Mouse (Mus musculus) adrenal gland, postnatal 36 days (tissue): ENCODE results near the gene Heatr6. TPM values are rescaled to one million over a fixed set of nuclear protein-coding genes. Genes with fewer than 3 reads are reported as not detected.

Experiments
- DNase-seq, 2 experiments: peaks; one replicate each; pipeline ENCODE4 v3.0.0; 2021; ENCODE audit warnings: mixed read lengths in 1 of 2
- total RNA-seq, 2 experiments: library from RNA; stranded (reverse); gene quantifications; 2 replicates each; pipeline ENCODE4 v1.2.3; 2021

The Heatr6 gene
- total RNA-seq, 2 experiments from 2014 or later, result 11.3 to 14.6 TPM

DNA sequence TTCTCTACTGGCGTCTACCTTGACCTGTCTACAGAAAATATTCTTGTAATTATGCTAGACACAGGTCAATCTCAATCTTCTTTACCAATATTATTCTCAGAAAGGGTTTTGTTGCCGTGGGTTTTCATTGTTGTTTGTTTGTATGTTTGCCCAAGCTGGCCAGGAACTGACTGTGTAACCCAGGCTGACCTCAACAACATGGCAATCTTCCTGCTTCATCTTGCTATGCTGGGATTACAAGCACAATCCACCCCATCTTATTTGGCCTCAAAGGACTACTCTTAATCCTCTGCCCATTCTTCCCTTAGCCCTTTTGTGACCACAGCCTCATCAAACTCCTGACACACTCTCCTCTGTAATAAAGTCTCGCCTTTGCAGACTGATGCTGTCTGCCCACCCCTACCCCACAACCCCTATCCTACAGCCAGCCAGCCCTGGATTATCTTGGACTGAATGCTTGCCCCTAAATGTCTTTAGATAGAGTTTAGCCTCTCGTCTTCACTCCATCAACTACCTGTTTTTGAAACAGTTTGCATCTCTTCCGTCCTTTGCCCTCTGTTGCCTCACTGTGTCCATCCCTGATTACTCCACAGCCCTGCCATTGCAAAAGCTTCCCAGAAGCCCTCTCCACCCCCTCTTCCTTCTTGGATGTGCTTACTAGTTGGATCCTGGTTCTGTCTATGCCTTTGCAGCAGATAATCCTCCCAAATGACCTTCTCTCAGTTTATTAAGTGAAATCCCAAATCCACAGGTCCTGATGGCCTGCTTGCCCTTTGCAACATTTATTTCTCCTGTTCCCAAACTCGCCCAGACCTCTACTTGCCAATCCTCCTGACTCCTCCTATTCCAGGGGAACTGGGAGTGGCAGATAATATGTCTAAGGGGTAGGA lies 5.9 kb upstream of the Heatr6 start:
- DNase-seq, result no peak

DNA sequence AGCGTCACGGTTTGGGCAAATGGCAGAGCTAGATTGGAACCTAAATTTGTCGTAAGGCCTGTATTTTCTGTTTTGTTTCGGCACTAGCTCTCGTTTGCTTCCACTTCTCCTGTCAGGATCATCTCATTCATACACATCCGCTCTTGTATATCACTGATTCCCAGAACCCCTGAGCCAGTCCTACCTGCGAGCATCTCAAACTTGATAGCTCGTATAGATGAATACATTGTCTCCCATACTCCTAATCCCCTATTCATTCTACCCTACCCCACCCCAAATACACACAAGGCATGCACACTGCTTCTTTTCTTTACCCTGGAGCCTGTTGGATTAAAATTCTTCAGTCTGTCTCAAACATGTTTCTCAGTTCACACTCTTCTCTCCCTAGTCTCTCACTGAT lies 731 bp downstream of the Heatr6 start:
- DNase-seq, result no peak

DNA sequence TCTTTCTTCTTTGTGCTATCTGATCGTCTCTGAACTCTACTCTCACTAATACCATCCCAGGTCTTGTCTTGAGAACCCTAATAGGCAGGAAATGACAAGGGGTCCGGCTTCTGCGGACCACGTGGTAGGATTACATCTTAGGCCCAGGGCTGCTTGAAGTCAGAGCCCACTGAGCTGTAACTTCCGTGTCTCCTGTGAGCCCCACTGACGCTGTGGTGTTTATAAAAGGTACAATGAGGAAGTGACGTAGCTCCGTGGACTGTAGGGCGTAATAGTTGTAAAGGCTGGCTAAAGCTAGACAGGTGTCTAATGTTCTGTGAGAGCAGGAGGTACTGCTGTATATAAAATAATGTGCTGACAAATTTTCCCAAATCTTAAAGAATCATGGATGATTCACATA lies 13.8 kb downstream of the Heatr6 start:
- DNase-seq, result no peak

DNA sequence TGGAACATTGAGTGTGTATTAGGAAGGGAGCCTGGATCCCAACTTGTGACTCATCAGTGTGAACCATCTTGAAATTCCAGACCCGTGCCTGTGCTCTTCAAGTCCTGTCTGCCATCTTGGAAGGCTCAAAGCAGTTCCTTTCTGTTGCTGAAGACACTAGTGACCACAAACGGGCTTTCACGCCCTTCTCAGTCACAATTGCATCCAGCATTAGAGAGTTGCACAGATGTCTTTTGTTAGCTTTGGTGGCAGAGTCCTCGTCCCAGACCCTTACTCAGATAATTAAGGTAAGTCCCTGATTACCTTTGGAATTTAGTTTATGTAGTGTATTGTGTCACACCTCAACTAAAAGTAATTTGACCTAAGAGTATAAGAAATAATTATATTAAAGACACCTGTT lies 15.5 kb downstream of the Heatr6 start:
- no peak for DNase-seq

DNA sequence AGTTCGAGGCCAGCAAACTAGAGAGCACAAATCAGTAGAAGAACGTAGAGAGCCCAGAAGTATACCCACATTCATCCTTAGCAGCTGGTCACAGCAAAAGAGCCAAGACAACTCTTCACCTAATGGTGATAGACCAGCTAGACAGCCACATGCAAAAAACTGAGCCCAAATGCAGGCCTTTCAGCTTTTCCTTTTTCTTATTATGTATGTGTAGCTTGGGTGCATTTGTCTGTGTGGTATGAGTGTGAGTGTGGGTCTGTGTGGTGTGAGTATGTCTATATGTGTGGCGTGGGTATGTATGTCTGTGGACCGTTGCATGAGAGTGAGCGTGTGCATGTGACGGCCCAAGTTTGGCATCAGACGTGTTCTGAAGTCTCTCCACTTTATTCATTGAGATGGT lies 17.5 kb downstream of the Heatr6 start:
- DNase-seq, result no peak

DNA sequence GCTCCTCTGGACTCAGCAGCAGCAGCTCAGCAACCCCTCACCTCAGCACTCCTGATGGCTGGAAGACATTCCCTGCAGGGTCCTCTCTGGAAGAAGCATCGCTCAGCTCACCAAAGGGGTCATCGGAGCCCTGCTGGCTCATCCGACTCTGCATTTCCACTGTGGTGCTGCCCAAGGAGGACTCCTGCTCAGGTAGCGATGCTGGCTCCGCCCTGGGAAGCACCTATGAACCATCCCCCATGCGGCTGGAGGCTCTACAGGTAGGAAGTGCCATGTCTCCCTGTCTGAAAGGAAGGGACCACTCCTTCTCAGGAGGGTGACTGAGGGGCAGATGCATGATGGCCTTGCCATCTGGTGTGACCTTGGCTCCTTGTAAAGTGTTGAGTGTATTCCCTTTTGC lies 18.8 kb downstream of the Heatr6 start:
- DNase-seq, result no peak

DNA sequence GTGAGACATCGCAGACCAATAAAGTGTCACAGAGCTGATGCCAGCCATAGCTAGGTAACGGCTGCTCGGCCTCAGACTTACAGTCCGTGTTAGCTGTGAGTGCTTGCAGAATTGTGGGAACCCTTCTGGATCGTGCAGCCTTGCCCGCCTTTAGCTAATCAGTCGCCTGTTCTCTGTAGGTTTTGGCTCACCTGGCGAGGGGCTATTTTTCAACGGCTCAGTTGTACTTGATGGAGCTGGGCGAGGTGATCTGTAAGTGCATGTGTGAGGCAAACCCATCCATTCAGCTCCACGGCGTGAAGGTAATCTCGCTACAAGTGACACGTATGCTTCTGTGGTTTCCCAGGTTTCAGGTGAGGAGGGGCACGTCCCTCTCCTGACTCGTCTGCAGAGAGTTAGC lies 20.2 kb downstream of the Heatr6 start:
- DNase-seq, result no peak

DNA sequence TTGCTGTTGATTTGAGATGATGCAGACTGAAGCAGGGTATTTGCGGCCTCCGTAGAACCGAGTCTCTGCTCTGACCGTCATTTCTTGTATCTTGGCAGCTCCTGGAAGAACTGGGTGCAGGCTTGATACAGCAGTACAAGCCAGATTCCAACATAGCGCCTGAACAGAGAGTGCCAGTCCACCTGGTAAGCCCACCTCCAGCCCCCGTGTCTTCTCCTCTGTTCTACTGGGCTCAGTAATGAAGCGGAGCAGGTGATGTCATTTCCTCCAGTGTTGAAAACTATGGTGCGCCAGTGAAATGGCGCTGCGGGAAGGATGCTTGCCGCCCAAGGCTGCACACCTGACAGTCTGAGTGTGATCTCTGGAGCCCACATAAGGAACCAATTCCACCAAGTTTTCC lies 20.8 kb downstream of the Heatr6 start:
- DNase-seq, result no peak

DNA sequence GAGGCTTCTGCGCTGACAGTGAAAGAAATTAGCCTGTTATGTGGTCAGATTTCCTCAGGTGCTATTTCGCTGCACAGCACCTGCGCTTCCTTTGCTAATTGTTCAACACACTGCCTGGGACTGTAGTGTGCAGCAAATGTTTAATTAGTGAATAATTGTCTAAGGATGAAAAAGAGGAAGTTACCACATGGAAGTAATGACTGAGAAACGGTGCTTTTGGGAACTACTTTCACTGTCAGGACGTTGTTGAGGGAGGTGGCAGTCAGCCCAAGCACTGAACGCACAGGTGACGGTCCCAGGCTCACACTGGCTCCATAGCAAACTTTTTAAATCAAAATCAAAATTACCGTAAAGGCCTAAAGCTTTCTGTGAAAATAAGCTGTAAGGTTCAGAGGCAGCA lies 23.3 kb downstream of the Heatr6 start:
- no peak for DNase-seq

DNA sequence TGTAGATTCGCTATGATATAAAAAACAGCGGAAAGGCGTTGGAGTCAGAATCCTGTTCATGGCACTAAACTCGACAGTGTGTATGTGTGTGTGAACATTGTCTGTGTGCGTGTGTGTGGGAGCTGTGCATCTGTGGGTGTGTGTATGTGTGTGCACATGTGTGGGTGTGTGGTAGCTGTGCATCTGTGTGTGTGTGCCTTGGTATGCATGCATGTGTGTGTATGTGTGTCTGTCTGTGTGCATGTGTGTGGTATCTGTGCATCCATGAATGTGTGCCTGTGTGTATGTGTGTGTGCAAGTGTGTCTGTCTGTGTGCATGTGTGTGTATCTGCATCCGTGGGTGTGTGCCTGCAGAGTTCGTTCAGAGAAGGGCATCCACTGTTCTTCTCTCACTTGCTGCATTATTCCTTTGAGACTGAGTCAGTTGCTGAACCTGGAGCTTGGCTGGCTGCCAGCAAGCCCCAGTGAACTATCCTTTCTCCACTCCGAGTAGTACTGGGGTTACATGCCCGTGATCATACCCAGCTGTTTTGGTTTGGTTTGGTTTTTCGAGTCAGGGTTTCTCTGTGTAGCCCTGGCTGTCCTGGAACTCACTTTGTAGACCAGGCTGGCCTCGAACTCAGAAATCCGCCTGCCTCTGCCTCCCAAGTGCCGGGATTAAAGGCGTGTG lies 30.6 kb downstream of the Heatr6 start:
- peak in 1 of 2 experiments; percentile 16 for DNase-seq

DNA sequence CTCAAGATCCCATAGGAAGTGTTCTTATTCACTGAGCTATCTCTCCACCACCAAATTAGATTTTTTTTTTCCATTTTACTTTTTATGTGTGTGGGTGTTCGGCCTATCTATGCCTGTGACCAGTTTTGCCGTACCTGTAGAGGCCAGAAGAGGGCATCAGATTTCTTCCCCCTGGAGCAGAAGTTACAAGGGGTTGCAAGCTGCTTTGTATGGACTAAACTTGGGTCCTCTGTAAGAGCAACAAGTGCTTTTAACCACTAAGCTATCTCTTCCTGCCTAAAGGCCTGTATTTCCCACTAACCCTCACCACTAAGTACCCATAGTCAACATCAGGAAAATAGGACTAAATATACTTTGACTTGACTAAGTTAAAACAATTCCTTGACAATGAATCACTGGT lies 31.2 kb downstream of the Heatr6 start:
- peak; percentile 12 to 47 for DNase-seq

DNA sequence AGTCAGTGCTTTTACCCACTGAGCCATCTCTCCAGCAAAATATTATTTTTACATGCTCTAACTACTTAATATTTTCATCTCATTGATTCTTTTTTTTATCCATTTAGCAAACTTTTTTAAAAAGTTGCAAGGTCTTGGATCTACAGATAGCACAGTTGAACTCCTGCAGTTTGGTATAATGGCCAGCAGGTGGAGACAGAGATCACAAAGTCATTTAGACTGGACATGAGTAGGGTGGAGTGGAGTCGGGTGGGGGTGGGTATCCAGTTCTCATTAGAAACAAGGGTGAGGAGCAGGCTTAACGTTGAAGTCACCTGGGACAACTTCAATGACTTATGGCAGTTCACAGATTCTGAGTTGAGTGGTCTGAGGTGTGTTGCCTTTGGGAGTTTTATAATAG lies 31.9 kb downstream of the Heatr6 start:
- DNase-seq, result peak; percentile 47 to 56

DNA sequence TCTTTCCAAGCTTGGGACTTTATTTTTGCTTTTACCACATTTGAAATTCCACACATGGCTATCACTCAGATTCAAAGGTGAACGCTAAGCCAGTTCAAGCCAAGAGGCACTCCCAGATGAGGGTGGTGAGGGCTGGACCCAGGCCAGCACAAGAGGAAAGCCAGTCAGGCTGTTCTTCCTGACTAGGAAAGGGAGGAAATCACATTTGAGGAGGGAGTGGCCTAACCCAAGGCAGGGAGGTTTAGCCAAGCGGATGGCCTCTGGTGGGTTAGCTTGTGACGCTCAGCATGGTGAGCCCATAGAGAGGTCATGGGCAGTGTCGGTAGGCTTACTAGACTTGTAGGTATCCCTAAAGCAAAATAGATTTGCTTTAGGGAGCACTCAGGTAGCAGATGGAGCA lies 33.3 kb downstream of the Heatr6 start:
- DNase-seq, result peak; percentile 17 to 33

DNA sequence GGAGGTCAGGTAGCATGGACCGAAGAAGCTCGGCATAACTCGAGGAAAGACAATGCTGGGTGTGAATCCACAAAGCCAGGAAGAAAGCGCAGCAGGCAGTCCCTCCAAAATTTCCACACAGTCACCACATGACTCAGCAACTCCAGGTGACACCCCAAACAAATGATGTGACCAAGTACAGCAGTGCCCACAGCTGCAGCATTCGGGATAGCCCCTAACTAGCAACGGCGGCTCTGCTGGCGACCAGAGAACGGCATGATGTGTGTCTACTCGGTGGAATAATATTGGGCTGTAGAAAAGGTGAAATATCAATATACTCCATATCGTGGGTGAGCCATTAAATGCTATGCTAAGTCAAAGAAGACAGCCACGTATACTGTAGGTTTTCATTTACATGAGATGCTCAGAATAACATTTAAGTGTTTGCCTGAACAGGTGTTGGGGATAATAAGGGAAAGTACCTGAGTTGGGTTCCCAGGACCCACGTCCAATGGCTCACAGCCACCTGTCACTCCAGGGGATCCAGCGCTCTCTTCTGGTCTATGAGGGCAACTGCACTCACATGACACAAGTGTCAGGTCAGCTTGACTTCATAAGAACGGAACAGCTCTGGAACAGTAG lies 34.0 kb downstream of the Heatr6 start:
- no peak for DNase-seq

DNA sequence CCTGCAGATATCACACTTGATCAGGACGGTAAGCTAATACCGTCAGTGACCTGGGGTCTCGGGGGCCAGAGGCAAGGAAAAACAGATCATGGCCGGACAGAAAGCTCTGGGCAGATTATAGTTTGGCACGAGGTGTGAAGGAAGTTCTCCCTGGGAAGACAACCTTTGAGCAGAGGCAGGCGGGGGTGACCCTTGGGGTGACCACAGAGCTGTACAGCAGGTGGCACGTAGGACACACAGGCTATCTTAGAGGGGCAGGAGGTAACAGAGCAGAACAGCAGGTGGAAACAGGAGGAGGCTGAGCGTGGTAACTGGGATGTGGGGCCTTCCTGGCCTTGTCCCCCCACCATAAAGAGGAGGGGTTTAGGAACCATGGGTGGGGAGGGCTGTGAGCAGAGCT lies 34.8 kb downstream of the Heatr6 start:
- DNase-seq, result no peak

DNA sequence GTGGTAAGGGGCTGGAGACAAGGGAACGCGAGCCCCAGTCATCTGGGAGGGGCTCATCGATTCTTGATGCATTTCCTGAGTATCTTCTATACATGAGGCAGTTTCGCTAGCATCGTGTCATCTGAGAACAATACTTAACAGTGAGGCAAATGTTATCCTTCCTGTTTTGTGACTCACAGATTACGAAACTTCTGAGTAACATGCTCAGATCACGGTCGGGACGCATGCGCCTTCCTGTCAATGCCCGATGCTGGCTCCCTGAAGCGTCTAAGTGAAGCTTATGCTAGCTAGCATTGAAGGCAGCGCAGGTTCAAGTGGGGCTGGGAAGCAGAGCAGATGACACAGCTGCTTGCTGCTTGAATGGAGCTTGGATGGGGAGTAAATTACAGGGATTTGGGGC lies 35.8 kb downstream of the Heatr6 start:
- peak; percentile 82 to 85 for DNase-seq

DNA sequence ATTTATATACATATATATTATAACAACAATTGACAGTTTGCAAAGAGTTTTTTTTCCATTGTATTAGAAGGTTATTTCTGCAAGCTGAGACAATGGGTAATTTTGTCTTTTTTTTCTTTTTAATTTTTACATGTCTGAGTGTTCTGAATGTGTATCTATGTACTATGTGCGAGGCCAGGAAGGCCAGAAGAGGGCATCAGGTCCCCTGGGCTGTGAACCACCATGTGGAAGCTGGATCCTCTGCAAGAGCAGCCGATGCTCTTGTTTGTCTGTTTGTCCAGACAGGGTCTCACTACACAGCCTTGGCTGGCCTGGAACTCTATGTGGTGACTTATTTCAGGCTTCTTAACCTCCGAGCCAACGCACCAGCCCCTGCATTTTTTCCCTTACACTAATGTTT lies 37.6 kb downstream of the Heatr6 start:
- DNase-seq, result no peak

DNA sequence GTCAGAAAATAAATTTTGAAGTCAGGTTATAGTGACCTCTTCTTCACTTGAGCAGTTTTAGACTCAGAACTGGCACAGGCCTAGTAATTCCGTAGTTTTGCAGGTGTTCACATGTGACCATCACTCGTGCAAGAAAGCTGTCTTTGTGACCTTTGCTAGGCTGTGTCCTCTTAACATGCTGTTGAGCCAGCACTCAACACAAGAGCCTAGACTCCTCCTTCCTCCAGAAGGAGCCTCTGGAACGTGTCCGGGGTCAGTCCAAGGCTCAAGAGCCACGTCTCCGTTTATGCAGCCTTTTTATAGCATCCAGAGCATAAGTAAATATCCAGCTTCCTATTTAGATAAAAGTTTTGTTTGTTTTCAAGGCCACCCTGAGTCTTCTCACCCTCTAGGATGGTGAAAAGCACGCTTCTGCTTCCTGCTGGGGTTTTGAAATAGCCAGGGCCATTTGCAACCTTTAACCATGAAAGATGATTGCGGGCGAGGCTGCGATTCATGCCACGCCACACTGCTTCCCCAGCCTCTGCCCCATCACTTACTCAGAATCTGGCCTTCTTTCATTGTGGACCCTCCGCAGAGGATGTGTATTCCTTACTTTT lies 38.9 kb downstream of the Heatr6 start:
- DNase-seq, result no peak

DNA sequence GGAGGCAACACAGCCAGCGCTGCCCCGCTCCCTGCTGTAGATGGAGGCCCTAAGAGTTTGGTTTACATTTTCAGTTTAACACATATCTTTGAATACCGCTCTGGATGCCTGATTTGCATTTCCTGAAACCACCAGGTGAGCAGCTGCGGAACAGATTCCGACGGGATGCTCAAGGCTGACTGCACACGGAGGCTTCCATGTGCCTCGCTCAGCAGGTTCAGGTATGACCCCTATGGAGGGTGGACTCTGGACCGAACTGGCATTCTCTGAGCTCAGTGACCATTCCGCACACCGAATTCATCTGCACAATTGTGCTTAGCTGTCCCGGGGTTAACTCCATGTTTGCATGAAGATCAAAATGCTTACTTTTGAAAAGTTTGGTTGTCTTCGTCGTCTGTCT lies 39.8 kb downstream of the Heatr6 start:
- DNase-seq, result no peak

DNA sequence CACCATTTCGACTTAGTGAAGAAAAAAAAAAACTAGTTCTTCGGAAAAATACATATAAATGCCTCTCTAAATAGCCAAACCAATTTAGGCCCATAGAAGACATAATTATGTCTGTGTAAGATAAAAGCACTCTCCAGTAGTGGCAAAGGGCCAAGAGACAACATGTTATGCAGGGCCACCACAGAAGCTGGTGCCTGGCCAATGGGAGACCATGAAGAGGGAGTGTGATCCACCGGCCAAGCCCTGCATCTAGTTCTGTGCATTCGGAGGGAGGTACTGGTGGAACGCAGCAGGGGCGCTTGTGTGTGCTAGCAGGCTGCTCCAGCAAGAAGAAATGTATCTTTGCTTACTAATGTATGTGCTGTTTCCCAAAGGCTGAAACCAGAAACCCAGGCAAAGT lies 42.6 kb downstream of the Heatr6 start:
- DNase-seq, result no peak

DNA sequence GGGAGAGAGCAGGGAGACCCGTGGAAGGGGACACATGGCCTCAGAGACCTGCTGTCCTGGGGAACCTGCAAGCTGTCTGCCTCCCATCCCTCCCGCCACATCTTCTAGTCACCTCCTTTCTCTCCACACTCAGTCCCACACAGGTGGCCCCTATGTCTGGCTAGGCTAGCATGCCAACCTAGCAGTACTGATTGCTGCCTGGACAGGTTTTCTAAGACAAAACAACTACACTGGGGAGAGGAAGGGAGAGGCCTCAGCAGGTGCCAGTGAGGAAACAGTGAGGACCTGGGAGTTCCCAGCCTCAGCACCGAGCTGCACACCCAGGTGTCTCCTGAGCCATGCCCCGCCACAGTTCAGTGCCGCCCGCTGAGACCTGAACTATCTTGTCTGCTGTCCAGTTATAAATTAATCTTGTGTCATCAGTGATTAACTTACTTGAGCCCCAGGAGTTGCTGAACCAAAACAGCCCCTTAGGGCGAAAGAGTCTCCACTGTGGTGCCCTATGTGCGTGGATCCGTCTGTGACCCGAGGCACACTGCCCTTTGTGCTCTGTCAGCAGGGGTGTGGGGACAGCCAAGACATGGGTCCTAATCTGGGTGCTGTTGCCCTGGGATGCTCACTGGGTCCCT lies 43.6 kb downstream of the Heatr6 start:
- no peak for DNase-seq

DNA sequence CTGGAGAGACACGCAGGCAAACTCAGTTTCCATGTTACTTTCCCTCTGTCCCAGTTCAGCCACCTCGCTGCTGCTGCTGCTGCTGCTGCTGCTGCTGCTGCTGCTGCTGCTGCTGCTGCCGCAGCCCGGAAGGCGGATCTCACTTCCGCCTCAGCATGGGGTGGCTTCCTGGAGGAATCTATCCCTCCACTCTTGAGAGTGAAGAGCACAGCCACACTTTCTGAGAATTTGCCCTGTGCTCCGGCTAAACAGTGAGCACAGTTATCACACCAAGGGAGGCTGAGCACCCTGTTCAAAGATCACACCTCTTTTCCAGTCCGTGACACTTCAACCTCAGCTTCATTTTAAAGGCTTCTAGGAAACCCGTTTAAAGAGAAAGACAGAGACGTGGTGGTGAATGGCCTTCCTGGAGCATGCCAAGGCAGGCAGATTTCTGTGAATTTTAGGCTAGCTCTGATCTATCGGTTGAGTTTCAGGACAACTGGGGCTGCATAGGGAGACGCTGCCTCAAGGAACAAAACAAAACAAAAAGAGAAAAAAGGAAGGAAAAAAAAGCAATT lies 46.5 kb downstream of the Heatr6 start:
- DNase-seq, result no peak
